Mouse (Mus musculus) layer of hippocampus, adult 18-20 months (tissue): ENCODE results near the gene Wrb. TPM values are rescaled to one million over a fixed set of nuclear protein-coding genes. Genes with fewer than 3 reads are reported as not detected.
"Not testable (repeated sequence)": the region's sequence is repeated elsewhere in the genome, so short reads cannot be mapped to it uniquely, and the experiment has no call there.

Experiments used
- DNase-seq, 2 experiments: peaks; one replicate each; pipeline ENCODE4 v3.0.0; 2022; ENCODE audit warnings: low spot score in 2 of 2
- long read RNA-seq: library from polyadenylated mRNA; stranded (forward); transcript quantifications from one replicate; pipeline ENCODE4 v2.0.0, GENCODE M21; 2021
- total RNA-seq, 2 experiments: library from RNA; stranded (reverse); gene quantifications; 2 replicates each; pipeline ENCODE4 v1.2.3; 2021

Wrb gene
- total RNA-seq = 10 to 100 TPM; 69.8 to 85.4 TPM
- long read RNA-seq, transcript Wrb-201 (5 exons, 2,495 nt) = major isoform, 107 of 122 reads
- long read RNA-seq, partial matches to known transcripts = 4 of 122 reads
- long read RNA-seq, other reads (novel, unspliced or antisense) = 9 of 122 reads

DNA sequence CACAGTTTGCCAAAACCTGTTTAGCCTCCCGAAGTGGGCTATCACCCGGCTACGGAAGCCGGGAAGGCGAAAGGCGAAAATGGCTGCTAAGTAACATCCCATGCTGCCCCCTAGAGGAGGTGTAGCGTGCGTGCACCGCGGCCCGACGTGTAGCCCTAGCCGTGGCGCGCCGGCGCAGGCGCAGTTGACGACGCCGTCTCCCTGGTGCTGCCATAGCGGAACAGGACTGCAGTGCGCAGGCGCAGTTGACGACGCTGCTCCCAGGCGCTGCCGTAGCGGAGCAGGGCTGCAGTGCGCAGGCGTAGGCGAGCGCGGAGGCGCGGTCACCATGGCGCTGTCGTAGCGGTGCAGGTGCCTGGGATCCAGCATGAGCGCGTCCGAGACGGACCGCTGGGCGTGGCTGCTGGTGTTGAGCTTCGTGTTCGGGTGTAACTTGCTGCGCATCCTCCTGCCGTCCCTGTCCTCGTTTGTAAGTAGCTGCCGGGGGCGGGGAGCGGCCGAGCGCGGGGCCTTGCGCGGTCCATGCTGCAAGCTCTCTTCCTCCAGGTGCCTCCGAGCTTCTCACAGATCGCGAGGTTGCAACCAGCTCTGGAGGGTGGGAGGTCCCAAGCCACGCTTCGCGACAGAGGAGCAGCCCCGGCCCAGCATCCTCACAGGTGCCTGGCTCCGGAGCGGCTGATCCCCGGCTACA, at the start of gene Wrb:
Gene Wrb, plus strand, starts transcription at position 298 of the 691 bp plus-strand sequence.
- peak; percentile 100 for DNase-seq

DNA sequence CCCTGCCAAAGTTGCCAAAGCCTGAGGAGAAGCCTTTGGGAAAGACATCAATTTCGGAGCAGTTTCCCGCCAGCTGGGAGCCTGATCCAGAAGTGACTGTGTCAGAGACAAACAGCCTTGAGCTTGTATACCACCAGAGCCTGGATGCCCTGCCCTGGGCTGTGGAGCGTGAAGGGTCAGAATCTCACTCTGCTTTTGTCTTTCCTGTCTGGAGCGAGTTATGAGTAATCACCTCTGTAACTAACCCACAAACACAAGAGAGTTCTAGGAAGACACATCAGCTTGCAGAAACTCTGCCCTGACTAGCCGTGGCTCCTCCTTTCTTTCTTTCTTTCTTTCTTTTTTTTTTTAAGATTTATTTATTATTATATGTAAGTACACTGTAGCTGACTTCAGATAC, 49.2 kb upstream of the Wrb start:
- DNase-seq = no peak

DNA sequence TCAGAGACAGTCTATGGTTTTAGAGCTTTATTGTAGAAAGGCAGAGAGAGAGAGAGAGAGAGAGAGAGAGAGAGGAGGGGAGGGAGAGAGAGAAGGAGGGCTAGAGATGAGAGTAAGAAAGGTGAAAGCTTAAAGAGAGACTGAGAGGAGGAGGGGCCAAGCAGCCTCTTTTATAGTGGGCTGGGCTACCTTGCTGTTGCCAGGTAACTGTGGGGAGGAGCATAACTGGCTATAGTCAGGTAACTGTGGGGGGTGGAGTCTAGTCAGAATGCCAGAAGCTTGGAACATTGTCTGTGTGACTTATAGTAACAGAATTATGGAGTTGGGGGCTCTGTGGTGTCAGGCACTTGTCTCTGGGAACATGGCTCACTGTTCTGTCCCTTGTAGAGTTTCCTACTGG, 47.4 kb upstream of the Wrb start:
- not testable (repeated sequence) for DNase-seq

DNA sequence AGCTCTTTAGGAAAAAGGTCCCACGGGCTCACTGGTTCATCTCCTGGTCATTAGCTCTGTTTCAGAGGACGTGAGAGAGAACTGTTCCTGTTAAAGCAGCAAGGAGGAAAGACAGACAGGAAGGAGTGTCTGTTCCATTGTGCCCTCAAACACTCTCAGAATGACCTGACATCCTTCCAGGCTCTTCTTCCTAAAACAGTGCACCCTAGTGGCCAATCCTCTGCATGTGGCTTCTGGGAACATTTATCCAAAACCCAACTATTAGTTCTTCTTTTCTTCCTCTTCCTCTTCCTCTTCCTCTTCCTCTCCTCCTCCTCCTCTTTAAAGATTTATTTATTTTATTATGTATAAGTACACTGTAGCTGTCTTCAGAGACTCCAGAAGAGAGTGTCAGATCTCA, 42.2 kb upstream of the Wrb start:
- DNase-seq = no peak

DNA sequence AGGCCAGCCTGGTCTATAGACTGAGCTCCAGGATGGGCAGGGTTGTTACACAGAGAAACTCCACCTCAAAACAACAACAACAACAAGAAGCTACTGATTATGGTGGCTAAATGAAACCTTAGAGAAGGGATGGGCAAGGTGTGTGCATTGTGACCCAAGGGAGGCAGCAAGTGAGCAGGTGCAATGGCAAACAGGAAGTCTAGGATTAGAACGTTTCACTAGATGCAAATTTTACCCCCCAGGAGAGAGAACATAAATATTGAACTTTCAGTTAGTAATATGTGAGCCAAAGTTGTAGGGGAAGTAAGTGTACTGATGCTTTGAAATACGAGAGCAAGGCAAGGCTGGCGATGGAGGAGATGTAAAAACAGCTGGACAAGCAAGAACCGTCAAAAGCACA, 35.5 kb upstream of the Wrb start:
- DNase-seq = no peak

DNA sequence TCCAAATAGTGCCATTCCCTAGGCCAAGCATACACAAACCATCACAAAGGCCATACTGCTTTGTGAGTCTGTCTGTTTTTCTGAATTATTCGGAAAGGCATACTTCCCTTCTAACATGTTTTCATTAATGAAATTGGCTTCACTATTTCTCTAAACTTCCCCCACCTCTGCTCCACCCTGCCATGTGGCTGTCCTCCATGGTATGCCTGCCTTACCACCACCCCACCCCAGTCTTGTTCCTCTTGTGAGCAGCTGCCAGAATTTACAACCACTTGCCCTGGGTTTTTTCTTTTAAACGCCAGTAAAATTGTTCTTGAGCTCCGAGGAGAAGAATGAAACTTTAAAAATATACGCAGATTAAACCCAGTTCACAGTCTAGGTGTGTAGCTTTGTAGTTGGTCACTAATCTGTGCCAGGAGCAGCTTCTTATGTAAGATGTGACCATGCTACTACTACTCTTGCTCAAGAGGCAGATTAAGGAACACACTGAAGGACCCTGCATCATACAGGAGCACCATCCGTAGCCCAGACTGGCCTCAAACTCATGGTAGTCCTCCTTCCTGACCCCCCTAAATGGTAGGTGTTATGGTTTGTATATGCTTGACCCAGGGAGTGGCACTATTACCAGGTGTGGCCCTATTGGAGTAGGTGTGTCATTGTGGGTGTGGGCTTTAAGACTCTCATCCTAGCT, 34.4 kb upstream of the Wrb start:
- DNase-seq = no peak

DNA sequence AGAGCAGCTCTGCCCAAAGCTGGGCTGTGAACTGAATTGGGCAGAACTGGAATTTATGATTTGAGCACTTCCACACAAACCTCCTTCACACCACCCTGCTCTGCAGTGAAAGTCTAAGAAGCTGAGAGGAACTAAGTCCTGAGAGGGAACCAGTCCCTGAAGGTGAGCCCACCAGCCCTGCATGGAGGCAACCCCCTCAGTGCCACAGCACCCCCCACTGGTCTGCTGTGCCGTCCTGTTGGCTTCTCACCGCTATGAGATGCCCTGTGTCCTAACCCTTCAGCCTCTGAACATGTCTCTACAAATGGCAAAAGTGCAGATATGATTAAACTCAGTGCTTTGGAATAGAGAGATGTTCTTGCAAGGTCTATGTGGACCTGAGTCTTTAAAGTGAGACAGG, 32.4 kb upstream of the Wrb start:
- DNase-seq = no peak

DNA sequence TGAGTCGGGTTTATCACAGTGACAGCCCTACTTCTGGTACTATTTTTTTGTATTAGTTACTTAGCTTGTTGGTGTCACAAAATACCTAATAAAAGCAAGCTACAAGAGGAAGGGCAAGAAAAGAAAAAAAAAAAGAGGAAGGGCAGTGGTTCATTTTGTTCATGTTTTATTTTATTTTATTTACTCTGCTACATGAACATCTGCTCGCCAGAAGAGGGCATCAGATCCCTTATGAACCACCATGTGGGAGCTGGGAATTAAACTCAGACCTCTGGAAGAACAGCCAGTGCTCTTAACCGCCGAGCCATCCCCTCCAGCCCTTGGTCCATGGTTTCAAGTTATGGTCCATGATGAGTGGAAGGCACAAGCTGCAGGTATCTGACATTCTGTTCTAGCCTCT, 30.5 kb upstream of the Wrb start:
- DNase-seq = no peak

DNA sequence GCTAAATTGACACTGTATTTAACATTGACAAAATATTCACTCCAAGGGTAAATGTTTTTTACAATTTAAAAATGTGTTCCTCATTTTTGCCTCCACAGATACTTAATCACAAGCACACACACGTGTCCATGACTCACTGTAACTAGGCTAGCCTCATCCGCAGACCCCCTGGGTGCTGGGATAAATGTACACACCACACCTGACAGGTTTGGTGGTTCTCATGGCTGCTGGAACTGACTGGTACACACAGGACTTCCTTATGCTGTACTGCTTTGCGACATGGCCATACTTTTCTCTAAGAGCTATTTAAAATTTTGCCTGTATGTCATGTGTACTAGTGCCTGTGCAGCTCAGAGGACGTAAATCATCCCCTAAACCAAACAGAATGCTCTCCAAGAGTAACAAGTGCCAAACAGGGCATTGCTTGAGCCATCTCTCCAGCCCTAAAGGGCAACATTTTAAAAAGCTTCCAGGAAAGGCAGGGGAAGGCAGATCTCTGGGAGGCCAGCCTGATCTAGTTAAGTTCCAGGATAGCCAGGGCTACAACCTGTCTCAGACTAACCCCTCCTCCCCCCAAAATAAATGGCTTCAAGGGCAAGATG, 25.1 kb upstream of the Wrb start:
- no peak for DNase-seq

DNA sequence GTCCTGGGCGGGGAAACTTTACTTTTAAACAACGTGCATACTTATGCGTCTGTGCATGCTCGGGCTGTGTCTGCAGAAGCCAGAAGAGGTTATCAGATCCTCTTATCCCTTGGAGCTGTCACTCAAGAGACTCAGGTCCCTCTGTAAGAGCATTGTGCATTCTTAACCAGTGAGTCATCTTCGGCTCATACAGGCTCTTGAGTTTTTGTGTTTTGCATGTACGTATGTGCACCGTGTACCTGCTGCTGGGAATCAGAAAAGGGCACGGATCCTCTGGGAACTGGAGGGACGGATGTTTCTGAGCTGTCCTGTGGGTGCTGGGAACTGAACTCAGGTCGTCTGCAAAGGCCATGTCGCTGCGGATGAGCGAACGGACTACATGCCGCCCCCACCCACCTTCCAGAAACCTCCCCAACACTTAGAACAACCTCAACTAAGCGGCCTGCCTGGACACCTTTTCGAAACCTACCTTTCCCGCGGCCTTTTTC, 18.5 kb upstream of the Wrb start:
- DNase-seq = no peak

DNA sequence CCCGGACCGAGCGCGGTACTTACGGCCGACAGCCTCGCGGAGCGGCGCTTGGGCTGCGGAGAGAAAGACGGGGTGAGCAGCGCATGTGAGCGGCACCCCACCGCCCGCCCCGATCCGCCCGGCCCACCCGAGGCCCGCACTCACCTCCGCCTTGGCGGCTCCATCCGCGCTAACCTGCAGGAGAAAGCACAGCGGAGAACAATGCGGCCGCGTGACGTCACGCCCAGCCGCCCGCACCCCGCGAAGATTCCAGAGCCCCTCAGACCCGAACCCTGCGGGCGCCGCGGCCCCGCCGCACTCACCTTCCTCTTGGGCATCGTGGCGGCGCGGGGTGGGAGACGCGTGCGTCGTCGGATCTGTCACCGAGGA, 17.9 kb upstream of the Wrb start:
- DNase-seq = no peak

DNA sequence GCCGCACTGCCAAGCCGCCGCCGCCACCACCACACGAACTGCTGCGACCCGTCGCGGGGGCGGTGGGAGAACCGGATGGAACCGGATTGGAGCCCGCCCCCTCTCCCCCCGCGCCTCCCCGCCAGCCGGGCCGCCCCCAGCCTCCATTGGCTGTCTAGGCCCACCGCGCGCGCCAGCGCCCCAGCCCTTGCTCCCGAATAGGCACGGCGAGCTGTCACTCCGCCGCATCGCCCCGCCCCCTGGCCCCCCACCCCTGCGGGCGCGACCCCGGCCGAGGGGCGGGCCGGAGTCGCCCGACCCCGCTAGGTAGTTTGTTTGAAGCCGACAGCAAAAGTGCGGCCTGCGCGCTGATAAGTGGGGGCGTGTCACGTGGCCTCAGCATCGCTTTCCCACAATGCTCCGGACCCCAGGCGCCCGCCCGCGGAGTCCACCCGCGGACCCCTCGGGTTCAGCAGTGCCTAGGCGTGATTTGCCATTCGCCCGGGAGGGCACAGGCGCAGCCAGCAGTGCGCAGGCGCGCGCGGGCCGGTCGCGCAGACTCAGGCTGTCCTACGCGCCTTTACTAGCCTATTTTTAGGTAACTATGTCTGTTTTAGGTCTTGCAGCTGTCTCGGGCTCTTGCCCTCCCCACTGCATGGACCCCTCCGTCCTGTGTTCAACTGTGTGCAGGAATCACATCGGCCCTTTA, 17.4 kb upstream of the Wrb start, which contains the start of gene Hmgn1:
Gene Hmgn1, minus strand, starts transcription at position 73 of the 688 bp plus-strand sequence.
- peak; percentile 96 to 98 for DNase-seq

DNA sequence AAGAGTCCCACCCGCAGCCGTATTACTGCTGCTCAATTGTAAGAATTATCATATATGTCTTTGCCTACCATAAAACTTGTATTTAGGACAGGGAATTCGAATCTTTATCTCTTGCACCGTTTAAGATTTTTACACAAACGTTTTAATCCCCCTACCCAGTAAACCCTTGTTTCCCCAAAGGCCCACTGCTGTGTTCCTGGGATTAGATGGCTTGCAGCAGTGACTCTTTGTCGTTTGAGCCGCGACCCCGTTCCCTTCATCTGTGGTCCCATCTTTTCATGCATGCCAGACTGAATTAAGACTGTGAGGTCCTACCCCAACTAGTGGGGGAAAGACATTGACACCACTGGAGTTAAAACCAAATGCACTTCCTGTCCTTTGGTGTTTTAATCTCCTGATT, 16.7 kb upstream of the Wrb start:
- no peak for DNase-seq

DNA sequence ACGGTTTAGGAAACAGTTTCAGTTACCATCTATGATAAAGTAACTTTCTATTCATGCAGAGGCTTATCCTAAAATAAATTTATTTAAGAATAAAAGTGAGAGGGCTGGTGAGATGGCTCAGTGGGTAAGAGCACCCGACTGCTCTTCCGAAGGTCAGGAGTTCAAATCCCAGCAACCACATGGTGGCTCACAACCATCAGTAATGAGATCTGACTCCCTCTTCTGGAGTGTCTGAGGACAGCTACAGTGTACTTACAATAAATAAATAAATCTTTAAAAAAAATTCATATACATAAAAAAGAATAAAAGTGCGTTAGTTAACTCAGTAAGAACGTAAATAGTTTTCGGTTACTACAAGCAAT, 478 bp upstream of the Wrb start:
- not testable (repeated sequence) for DNase-seq

DNA sequence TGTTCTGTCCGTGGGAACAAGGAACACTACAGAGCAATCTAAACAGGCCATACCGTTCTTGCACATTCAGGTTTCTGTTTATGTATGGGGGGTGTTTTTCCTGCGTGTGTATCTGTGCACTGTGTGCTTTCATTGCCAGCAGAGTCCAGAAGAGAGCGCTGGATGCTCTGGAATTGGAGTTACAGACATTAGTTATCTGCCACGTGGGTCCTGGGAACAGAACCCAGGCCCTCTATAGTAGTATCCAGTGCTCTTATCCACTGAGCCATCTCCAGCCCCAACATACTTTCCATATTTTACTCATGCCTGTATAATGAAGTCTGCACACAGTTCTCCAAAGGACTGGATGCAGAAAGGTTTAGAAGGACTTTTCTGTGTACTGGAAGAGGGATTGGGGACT, 607 bp downstream of the Wrb start:
- DNase-seq = no peak

DNA sequence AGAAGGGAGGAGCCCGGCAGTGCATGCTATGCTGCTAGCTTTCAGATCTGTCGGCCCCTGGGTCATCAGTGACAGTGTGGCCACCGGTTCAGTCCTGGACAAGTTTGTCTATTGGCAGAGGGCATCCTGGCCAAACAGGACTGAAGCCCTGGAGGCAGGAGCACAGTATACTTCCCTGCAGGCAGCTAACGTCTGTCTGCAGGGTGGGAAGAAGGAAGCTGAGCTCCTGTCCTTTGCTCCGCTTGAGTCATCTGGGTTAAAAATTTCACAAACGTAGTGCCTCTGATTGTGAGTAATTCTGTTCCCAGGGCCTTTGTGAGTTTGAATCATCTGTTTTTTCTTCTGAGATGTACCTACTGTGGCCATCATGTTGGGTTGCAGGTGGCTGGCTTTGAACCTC, 3.6 kb downstream of the Wrb start:
- DNase-seq = no peak

DNA sequence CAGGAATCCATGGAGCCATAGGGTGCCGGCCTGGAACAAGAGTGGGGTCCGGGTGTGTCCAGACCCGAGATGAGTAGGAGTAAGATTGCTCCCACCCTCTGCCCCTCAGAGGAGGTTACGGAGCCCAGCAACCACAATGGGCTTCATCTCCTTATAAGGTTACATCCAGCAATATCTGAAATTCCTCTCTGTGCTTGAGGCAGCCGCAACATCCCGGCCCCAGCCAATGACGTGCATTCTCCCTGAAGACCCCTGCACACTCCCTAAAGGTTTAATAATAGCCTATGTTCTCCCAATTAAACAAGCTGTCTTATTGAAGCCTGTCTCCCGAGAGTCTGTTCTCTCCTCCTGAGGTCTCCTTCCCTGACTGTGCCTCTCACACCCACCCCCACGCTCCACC, 4.1 kb downstream of the Wrb start:
- no peak for DNase-seq

DNA sequence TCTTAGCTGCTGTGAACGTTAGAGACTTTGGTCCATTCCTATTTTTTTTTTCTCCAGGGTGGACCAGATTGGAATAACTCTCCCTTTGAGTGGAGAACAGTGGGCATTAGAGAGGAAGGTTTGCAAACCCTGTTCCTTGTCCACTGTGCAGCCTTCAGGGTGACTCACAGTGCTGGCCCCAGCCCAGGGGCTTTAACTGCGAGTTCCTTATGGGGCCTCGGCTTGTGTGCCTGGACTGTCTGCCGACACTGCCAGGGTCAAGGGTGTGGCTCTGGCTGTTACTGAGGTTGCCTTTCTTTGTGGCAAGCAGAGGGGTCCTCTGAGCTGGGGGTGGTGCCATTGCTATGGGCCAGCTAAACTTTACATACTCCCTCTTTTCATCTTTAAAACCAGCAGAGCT, 5.8 kb downstream of the Wrb start:
- no peak for DNase-seq

DNA sequence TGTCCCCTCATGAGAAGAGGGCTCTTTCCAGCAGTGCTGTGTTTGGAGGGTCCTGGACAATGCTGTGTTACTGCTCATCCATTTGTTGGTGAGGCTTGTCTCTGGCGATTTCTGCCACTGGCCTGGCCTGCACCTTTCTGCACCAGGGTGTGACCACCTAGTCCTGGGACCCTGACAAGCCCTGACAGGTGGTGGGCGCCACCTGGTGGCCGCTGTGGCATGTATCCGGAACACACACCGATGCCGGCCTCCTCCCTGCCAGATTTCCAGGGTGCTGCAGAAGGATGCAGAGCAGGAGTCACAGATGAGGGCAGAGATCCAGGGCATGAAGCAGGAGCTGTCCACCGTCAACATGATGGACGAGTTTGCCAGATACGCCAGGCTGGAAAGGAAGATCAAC, 6.3 kb downstream of the Wrb start:
- peak in 1 of 2 experiments; percentile 64 for DNase-seq

DNA sequence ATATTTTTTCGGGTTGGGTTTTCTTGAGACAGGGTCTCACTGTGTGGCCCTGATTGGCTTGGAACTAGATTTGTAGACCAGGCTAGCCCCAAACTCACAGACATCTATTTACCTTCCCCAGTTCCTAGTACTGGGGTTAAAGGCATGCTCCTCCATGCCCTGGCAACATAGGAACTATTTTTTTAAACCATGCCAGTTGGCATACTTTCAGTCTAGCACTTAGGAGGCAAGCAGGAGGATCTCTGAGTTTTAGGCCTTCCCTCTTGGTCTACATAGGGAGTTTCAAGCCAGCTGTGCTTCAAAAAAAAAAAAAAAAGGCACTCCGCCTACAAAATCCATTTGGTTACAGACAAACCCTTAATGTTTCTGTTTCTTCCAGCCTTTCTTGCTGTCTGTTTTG, 9.3 kb downstream of the Wrb start:
- no peak for DNase-seq

DNA sequence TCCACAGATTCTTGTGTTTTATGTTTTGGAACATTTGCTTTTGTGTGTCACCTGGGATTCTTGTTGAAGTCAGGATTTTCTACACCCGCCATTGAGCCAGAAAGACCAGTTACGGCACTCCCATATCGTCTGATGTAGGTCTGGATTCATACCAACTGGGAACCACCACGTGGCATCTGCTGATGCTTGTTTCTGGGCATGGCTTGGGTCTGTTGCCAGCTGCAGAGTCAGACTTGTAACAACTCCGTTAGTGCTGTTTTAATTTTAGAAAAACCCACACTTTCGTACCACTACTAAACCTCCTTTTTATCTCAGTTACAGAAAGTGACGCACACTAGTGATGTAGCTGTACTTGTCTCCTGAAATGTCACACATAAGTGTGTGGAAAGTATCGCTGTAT, 10.8 kb downstream of the Wrb start:
- peak; percentile 67 to 87 for DNase-seq

DNA sequence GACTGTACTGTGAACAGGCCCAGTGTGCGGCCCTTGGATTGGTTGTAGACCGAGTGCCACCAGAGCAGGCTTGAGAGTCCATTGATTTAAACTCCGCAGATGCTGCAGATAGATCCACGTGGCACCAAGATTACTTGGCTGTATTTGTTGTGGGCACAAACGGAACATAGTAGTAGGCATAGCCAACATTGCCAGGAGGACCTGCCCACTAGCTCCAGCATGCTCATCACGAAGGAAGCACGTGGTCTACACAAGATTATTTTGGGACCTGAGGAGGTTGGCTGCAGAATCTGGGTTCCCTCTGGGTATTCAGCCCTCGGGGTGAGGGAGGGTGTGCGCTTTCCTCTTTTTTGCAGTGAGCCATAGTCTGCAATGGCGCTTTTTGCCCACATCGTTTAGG, 12.0 kb downstream of the Wrb start:
- DNase-seq = peak; percentile 57 to 78
